Mouse (Mus musculus) heart, postnatal 14 days (tissue): ENCODE data around the gene Krt83. TPM values are rescaled to one million over a fixed set of nuclear protein-coding genes. Genes with fewer than 3 reads are reported as not detected.
"Not testable (repeated sequence)": the region's sequence is repeated elsewhere in the genome, so short reads cannot be mapped to it uniquely, and the experiment has no call there.

Experiments used
- DNase-seq, 2 experiments: peaks; one replicate each; pipeline ENCODE4 v3.0.0; 2021 to 2022
- intact Hi-C: fragments of 180-260 bp; cut with DNase I; formaldehyde crosslinking; loops from one replicate; pipeline ENCODE4 v1.15.1; 2025
- long read RNA-seq, 2 experiments: library from polyadenylated mRNA; stranded (forward); transcript quantifications; one replicate each; pipeline ENCODE4 v2.0.0; 2021
- total RNA-seq, 2 experiments: library from RNA; stranded (reverse); gene quantifications; 2 replicates each; pipeline ENCODE4 v1.2.3; 2021

Gene Krt83
- not detected for total RNA-seq
- long read RNA-seq, experiment 1: 0 reads
- long read RNA-seq, experiment 2: 0 reads

GRCm38 (mm10) chr15:101491431-101491830 lies at the start of gene Krt83:
Gene Krt83, minus strand, starts transcription at chr15:101491512.
- intact Hi-C loops: no loop called here

GRCm38 (mm10) chr15:101538580-101538900 lies 47.2 kb upstream of the Krt83 start:
- peak in 1 of 2 experiments; percentile 3 for DNase-seq
- intact Hi-C loops: loop anchor here (5.0 kb wide), 1 partner anchor 434 kb away; no protein-coding TSS in a partner anchor

More at GRCm38 (mm10) chr15:101491431-101491830, at the start of gene Krt83:
- no peak for DNase-seq

- peak in 1 of 2 experiments; percentile 5 for DNase-seq
- intact Hi-C loops: loop anchor here (5.0 kb wide), 1 partner anchor 434 kb away; no protein-coding TSS in a partner anchor
Observed at GRCm38 (mm10) chr15:101537864-101538579, 46.7 kb upstream of the Krt83 start.

- intact Hi-C loops: loop anchor here (5.0 kb wide), 1 partner anchor 436 kb away; no protein-coding TSS in a partner anchor
- no peak for DNase-seq
Observed at GRCm38 (mm10) chr15:101536054-101536850, 44.9 kb upstream of the Krt83 start.

- no peak for DNase-seq
- intact Hi-C loops: no loop called here
Observed at GRCm38 (mm10) chr15:101532720-101533119, 41.4 kb upstream of the Krt83 start, which contains the start of gene Krt84. Gene Krt84, minus strand, starts transcription at chr15:101532820.

- DNase-seq: no peak
- intact Hi-C loops: no loop called here
Observed at GRCm38 (mm10) chr15:101522556-101523232, 31.4 kb upstream of the Krt83 start.

- intact Hi-C loops: loop anchor here (1.0 to 2.0 kb wide), 5 partner anchors 181 to 543 kb away; no protein-coding TSS in a partner anchor
- peak; percentile 75 to 84 for DNase-seq
Observed at GRCm38 (mm10) chr15:101519792-101520191, 28.5 kb upstream of the Krt83 start.

GRCm38 (mm10) chr15:101517161-101517560 lies 25.8 kb upstream of the Krt83 start, which contains the start of gene Gm49425:
Gene Gm49425, minus strand, starts transcription at chr15:101517261.
- intact Hi-C loops, DNase-seq: not testable (repeated sequence)

GRCm38 (mm10) chr15:101508247-101508646 lies 16.9 kb upstream of the Krt83 start:
- intact Hi-C loops: no loop called here
- no peak for DNase-seq

GRCm38 (mm10) chr15:101506896-101507758 lies 15.8 kb upstream of the Krt83 start:
- no peak for DNase-seq

GRCm38 (mm10) chr15:101497181-101497580 lies 5.9 kb upstream of the Krt83 start:
- intact Hi-C loops: loop anchor here (1.0 kb wide), 1 partner anchor 157 kb away; no protein-coding TSS in a partner anchor
- peak; percentile 7 to 50 for DNase-seq

More at GRCm38 (mm10) chr15:101506896-101507758, 15.8 kb upstream of the Krt83 start:
- intact Hi-C loops: no loop called here

- intact Hi-C loops: no loop called here
Observed at GRCm38 (mm10) chr15:101495266-101495665, 4.0 kb upstream of the Krt83 start.

GRCm38 (mm10) chr15:101494203-101494602 lies 2.9 kb upstream of the Krt83 start:
- intact Hi-C loops: no loop called here
- DNase-seq: peak in 1 of 2 experiments; percentile 13

More at GRCm38 (mm10) chr15:101495266-101495665, 4.0 kb upstream of the Krt83 start:
- no peak for DNase-seq

- no peak for DNase-seq
- intact Hi-C loops: no loop called here
Observed at GRCm38 (mm10) chr15:101493713-101494112, 2.4 kb upstream of the Krt83 start.

- intact Hi-C loops: no loop called here
- DNase-seq: no peak
Observed at GRCm38 (mm10) chr15:101492718-101493117, 1.4 kb upstream of the Krt83 start.

- intact Hi-C loops: no loop called here
- no peak for DNase-seq
Observed at GRCm38 (mm10) chr15:101485911-101486635, 5.2 kb downstream of the Krt83 start.

GRCm38 (mm10) chr15:101484939-101485338 lies 6.4 kb downstream of the Krt83 start:
- no peak for DNase-seq

GRCm38 (mm10) chr15:101483646-101484045 lies 7.7 kb downstream of the Krt83 start:
- no peak for DNase-seq
- intact Hi-C loops: no loop called here

More at GRCm38 (mm10) chr15:101484939-101485338, 6.4 kb downstream of the Krt83 start:
- intact Hi-C loops: no loop called here

GRCm38 (mm10) chr15:101482056-101482455 lies 9.3 kb downstream of the Krt83 start:
- intact Hi-C loops: no loop called here
- no peak for DNase-seq
